29 mouse cellular contexts compared by ENCODE assay signal in genomic region chr1:85919621-85920020, GRCm38 (mm10). TPM values are rescaled to one million over a fixed set of nuclear protein-coding genes. Genes with fewer than 3 reads are reported as not detected.
DNase-seq lines count a peak whose midpoint lies in the region; ATAC-seq and TF ChIP-seq lines count a peak whose summit lies in the region.
"Had no signal": no experiment of that assay in that cellular context is flagged by ENCODE, and none has a peak within 500 bp of the region (broad histone marks: within the 10 kb centered on the region; RNA-seq: fewer than 3 reads in every experiment).

No protein-coding gene starts in this region.

- H3K27ac ChIP-seq in kidney, postnatal 0 days, result no peak overlapping the region
- H3K27ac ChIP-seq in midbrain, embryonic 16.5 days (ENCODE audit: low read length), result no peak overlapping the region
- H3K27ac ChIP-seq: forebrain, embryonic 10.5 days; heart, embryonic 15.5 days; hindbrain, embryonic 14.5 days; left cerebral cortex, adult 2 months; limb, embryonic 15.5 days; liver, embryonic 14.5 days; lung, embryonic 15.5 days; neural tube, embryonic 15.5 days had no signal

- no peak overlapping the region for H3K4me3 ChIP-seq in kidney, postnatal 0 days (replicated peaks; ENCODE audit: low read depth, low read length)
- no peak overlapping the region for H3K4me3 ChIP-seq in midbrain, embryonic 16.5 days (ENCODE audit: low read depth, low read length)
- H3K4me3 ChIP-seq: forebrain, embryonic 10.5 days; heart, embryonic 15.5 days; left cerebral cortex, adult 2 months; limb, embryonic 15.5 days; lung, embryonic 15.5 days; neural tube, embryonic 15.5 days had no signal

- no peak overlapping the region for H3K4me2 ChIP-seq in kidney, postnatal 0 days (ENCODE audit: low read length)
- no peak overlapping the region for H3K4me2 ChIP-seq in midbrain, embryonic 16.5 days (ENCODE audit: low read length)
- H3K4me2 ChIP-seq: heart, embryonic 15.5 days; hindbrain, embryonic 14.5 days; limb, embryonic 15.5 days; lung, embryonic 15.5 days; midbrain, embryonic 11.5 days; neural tube, embryonic 15.5 days had no signal

- TF ChIP-seq CTCF in kidney, postnatal 0 days (IDR thresholded peaks at IDR 0.05; ENCODE audit: low read depth), result no peak

- WGBS in kidney, postnatal 0 days, result 46% methylated on average over 7 of the region's 7 CpGs
- WGBS in midbrain, embryonic 16.5 days, result 89% methylated on average over 7 of the region's 7 CpGs

- DNase-seq in kidney, postnatal 0 days (ENCODE audit: low spot score), result no peak
- DNase-seq in kidney, adult 18-20 months, result no peak
- DNase-seq in left cerebral cortex, postnatal 4 days, result no peak
- no peak for DNase-seq in right cerebral cortex, postnatal 4 days
- DNase-seq: adrenal gland, postnatal 25 days; cerebellum, postnatal 10 days; gastrocnemius, postnatal 14 days; heart, postnatal 36 days; kidney, postnatal 4 days; lung, postnatal 4 days; right cerebral cortex, adult 18-20 months had no signal

- peak; percentile 59; the same call in 1 of the 2 replicates for ATAC-seq in kidney, postnatal 0 days (replicated peaks; ENCODE audit: low FRiP score, low read depth)
- ATAC-seq in CD4-positive, CD25-positive, alpha-beta regulatory T cell, adult 4 months, result peak; percentile 34
- peak; percentile 33; the same call in 1 of the 2 replicates for ATAC-seq in granulocyte monocyte progenitor cell, adult 5-6 weeks (replicated peaks; ENCODE audit: poor library complexity, severe bottlenecking)
- ATAC-seq in megakaryocyte, adult 5-6 weeks (ENCODE audit: poor library complexity, severe bottlenecking), result peak; percentile 52
- no peak for ATAC-seq in midbrain, embryonic 16.5 days
- ATAC-seq: forebrain, embryonic 16.5 days had no signal

- no peaks in the 10 kb centered on the region for H3K27me3 ChIP-seq in kidney, postnatal 0 days (ENCODE audit: insufficient read depth, low read length)
- H3K27me3 ChIP-seq in midbrain, embryonic 16.5 days (ENCODE audit: control insufficient read depth, insufficient read depth, low read depth, low read length), result no peaks in the 10 kb centered on the region
- H3K27me3 ChIP-seq: heart, embryonic 15.5 days; limb, embryonic 15.5 days; lung, embryonic 15.5 days; neural tube, embryonic 15.5 days had no signal

- no peaks in the 10 kb centered on the region for H3K36me3 ChIP-seq in kidney, postnatal 0 days (ENCODE audit: insufficient read depth, low read length)
- no peaks in the 10 kb centered on the region for H3K36me3 ChIP-seq in midbrain, embryonic 16.5 days (ENCODE audit: control insufficient read depth, insufficient read depth, low read length)
- H3K36me3 ChIP-seq: forebrain, embryonic 10.5 days; heart, embryonic 15.5 days; limb, embryonic 15.5 days; lung, embryonic 15.5 days; neural tube, embryonic 15.5 days had no signal

- H3K9ac ChIP-seq in kidney, postnatal 0 days (ENCODE audit: low read depth, low read length), result no peak overlapping the region
- no peak overlapping the region for H3K9ac ChIP-seq in midbrain, embryonic 16.5 days (ENCODE audit: low read depth, low read length)
- H3K9ac ChIP-seq: heart, embryonic 15.5 days; hindbrain, embryonic 14.5 days; limb, embryonic 15.5 days; liver, embryonic 14.5 days; lung, embryonic 15.5 days; neural tube, embryonic 15.5 days had no signal

- intact Hi-C loops in left cerebral cortex, postnatal 4 days (cut with DNase I), result no loop called here

- H3K4me1 ChIP-seq in kidney, postnatal 0 days (replicated peaks; ENCODE audit: insufficient read depth, low read length), result no peaks in the 10 kb centered on the region
- peaks cover 26% of the 10 kb centered on the region for H3K4me1 ChIP-seq in midbrain, embryonic 16.5 days (ENCODE audit: control insufficient read depth, insufficient read depth, low read length)

- no peaks in the 10 kb centered on the region for H3K9me3 ChIP-seq in kidney, postnatal 0 days (replicated peaks; ENCODE audit: low read length)
- H3K9me3 ChIP-seq in midbrain, embryonic 16.5 days (replicated peaks; ENCODE audit: control insufficient read depth, low read length, poor library complexity, severe bottlenecking), result no peaks in the 10 kb centered on the region
- H3K9me3 ChIP-seq: forebrain, embryonic 10.5 days; heart, embryonic 15.5 days; limb, embryonic 15.5 days; lung, embryonic 15.5 days; neural tube, embryonic 15.5 days had no signal

RNA-seq across cellular contexts. Expression of gene 4933407L21Rik, which starts 8.7 kb away (rescaled TPM):
- polyA plus RNA-seq in kidney, postnatal 0 days (2015; fragmentation: Nextera tagmentation; extraction: Ambion mirVana), result 1.3 and 2.0 TPM in 2 replicates
- polyA plus RNA-seq in CD4-positive, CD25-positive, alpha-beta regulatory T cell, adult 4 months (2017; shearing (Covaris generic)), result 1 to 10 TPM in 1 of 2 experiments, under 1 TPM in 1; 0.47 to 1.0 TPM
- total RNA-seq in granulocyte monocyte progenitor cell, adult 5-6 weeks (2014; fragmentation: Nextera tagmentation), result not detected in 2 replicates
- not detected in 2 replicates for total RNA-seq in granulocyte monocyte progenitor cell, adult 5-6 weeks (2017)
- not detected in 2 replicates for total RNA-seq in megakaryocyte, adult 5-6 weeks (2015)
- total RNA-seq in megakaryocyte, adult 5-6 weeks (2017), result 0.22 TPM in 1 of 2 replicates, not detected in the other
- 1 to 10 TPM; 6.1 to 7.2 TPM for total RNA-seq in left cerebral cortex, postnatal 4 days (2021)
- 10.1 and 10.5 TPM in 2 replicates for polyA plus RNA-seq in midbrain, embryonic 16.5 days (2015; fragmentation: Nextera tagmentation; extraction: Ambion mirVana)
- total RNA-seq: heart, adult 8-10 months; heart, postnatal 36 days had no signal
- polyA plus RNA-seq: embryonic facial prominence, embryonic 11.5 days had no signal

RNA-seq across cellular contexts. Expression of gene Itm2c, which starts 25.5 kb away (rescaled TPM):
- polyA plus RNA-seq in kidney, postnatal 0 days (2015; fragmentation: Nextera tagmentation; extraction: Ambion mirVana), result 256 TPM in 2 replicates
- polyA plus RNA-seq in CD4-positive, CD25-positive, alpha-beta regulatory T cell, adult 4 months (2017; shearing (Covaris generic)), result 100 to 1,000 TPM; 106 to 170 TPM
- total RNA-seq in granulocyte monocyte progenitor cell, adult 5-6 weeks (2014; fragmentation: Nextera tagmentation), result 58.1 and 68.6 TPM in 2 replicates
- 89.1 and 106 TPM in 2 replicates for total RNA-seq in granulocyte monocyte progenitor cell, adult 5-6 weeks (2017)
- total RNA-seq in megakaryocyte, adult 5-6 weeks (2015), result 32.8 and 32.9 TPM in 2 replicates
- total RNA-seq in megakaryocyte, adult 5-6 weeks (2017), result 77.9 and 83.6 TPM in 2 replicates
- total RNA-seq in left cerebral cortex, postnatal 4 days (2021), result 100 to 1,000 TPM; 111 to 124 TPM
- 249 and 258 TPM in 2 replicates for polyA plus RNA-seq in midbrain, embryonic 16.5 days (2015; fragmentation: Nextera tagmentation; extraction: Ambion mirVana)

RNA-seq across cellular contexts. Expression of gene Gpr55, which starts 41.2 kb away (rescaled TPM):
- polyA plus RNA-seq in kidney, postnatal 0 days (2015; fragmentation: Nextera tagmentation; extraction: Ambion mirVana), result 0.03 TPM in 1 of 2 replicates, not detected in the other
- polyA plus RNA-seq in CD4-positive, CD25-positive, alpha-beta regulatory T cell, adult 4 months (2017; shearing (Covaris generic)), result 10 to 100 TPM in 1 of 2 experiments, 1 to 10 TPM in 1; 2.7 to 10.2 TPM
- total RNA-seq in granulocyte monocyte progenitor cell, adult 5-6 weeks (2014; fragmentation: Nextera tagmentation), result not detected in 2 replicates
- not detected in 2 replicates for total RNA-seq in granulocyte monocyte progenitor cell, adult 5-6 weeks (2017)
- 0.07 TPM in 2 replicates for total RNA-seq in megakaryocyte, adult 5-6 weeks (2015)
- 0.33 and 0.53 TPM in 2 replicates for total RNA-seq in megakaryocyte, adult 5-6 weeks (2017)
- under 1 TPM in 1 of 2 experiments, not detected in 1; 0.10 TPM for total RNA-seq in left cerebral cortex, postnatal 4 days (2021)
- polyA plus RNA-seq in midbrain, embryonic 16.5 days (2015; fragmentation: Nextera tagmentation; extraction: Ambion mirVana), result 0.07 and 0.13 TPM in 2 replicates
- total RNA-seq: gastrocnemius, postnatal 14 days; heart, postnatal 36 days; left cerebral cortex, postnatal 36 days had no signal
- polyA plus RNA-seq: embryonic facial prominence, embryonic 11.5 days; forebrain, embryonic 10.5 days; intestine, embryonic 14.5 days; midbrain, embryonic 11.5 days had no signal

Comparison
In these comparisons a context has a peak if more than half of its experiments do, and no peak if none do; other contexts are left out.
1. RNA of gene 4933407L21Rik, which starts 8.7 kb away (total RNA-seq): 6.1 to 7.2 TPM in left cerebral cortex, postnatal 4 days; 0.22 TPM in megakaryocyte, adult 5-6 weeks and not detected in granulocyte monocyte progenitor cell, adult 5-6 weeks; every median in the first group is over 4 times any median in the second.